Mouse (Mus musculus): ENCODE measurements around the gene Cadm4. TPM values are rescaled to one million over a fixed set of nuclear protein-coding genes. Genes with fewer than 3 reads are reported as not detected.
"Not testable (repeated sequence)": the region's sequence is repeated elsewhere in the genome, so short reads cannot be mapped to it uniquely, and the experiment has no call there.

Cadm4 gene
- total and polyA plus RNA-seq, 2 experiments from 2014 or later = 102 to 412 TPM

DNA sequence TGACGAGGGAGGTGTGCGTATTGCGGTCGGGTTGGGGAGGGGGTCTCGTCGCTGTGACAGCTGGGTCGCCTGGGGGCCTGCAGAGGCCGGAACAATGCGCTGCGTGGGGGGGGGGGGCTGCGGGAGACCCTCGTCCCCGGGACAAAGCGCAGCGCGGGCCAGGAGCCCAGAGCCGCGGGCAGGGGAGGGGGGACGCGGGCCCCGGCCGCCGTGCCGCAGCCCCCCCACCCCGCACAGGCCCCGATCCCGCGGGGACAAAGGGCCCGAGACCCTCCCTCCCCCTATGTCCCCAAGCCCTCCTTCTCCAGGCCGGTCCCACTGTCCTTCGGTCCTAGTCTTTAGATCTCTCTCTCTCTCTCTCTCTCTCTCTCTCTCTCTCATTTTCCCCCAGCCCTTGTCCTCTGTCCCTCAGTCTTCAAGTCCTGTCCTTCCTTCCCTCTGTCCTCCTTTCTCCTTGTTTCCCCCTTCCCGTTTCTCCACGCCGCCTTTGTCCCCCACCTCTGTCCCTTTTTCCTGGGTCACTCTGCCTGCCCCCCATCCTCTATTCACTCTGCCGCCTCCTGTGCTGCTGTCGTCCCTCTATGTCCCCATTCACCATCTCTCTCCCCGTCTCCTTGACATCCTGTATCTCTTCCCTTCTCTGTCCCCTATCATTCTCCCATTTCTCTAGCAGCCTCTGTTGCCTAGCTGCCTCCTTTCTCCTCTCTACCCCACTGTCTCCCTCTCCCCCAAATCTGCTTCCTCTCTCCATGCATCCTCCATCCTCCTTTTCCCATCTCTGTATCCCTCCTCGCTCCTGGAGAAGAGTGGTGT, 591 bp downstream of the Cadm4 start:
- DNase-seq (no peak), ATAC-seq (peak; percentile 21; the same call in 1 of the 2 replicates)
- peak overlapping the region; percentile 76 for H3K4me3 ChIP-seq (ENCODE audit: low read depth, low read length)
- WGBS = 3% methylated on average over 28 of the region's 38 CpGs
- H3K4me2 ChIP-seq (ENCODE audit: low read depth) = peak overlapping the region; percentile 77
- peak overlapping the region; percentile 87 for H3K9ac ChIP-seq
- no peaks in the 10 kb centered on the region for H3K36me3 ChIP-seq (ENCODE audit: insufficient read depth)
- peak overlapping the region; percentile 89 for H3K27ac ChIP-seq (ENCODE audit: low read depth, low read length)
- no peaks in the 10 kb centered on the region for H3K9me3 ChIP-seq (ENCODE audit: low read length)
- no peaks in the 10 kb centered on the region for H3K27me3 ChIP-seq (ENCODE audit: insufficient read depth, low read length)
- peaks cover 32% of the 10 kb centered on the region for H3K4me1 ChIP-seq (ENCODE audit: insufficient read depth)
- no peak for TF ChIP-seq CTCF (IDR thresholded peaks at IDR 0.05; ENCODE audit: low read depth)

DNA sequence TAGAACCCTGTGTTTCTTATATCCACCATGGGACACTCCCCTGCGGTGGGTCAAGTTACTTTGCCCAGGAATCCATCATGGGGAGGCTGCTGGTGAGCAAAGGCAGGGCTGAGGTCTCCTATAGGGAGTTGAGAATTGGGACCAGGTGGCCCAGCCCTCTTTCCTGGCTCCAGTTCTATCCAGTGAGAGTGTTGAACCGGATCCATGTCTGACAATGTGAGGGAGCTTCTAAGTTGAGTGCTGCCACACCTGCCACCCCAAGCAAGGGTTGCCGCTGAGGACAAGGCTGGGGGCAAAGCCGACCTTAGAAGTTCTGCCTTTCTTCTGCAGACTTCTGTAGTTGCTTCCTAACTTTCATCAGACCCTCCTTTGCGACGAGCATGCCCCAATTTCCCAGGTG, 1.5 kb downstream of the Cadm4 start:
- DNase-seq; H3K27ac ChIP-seq (ENCODE audit: low read depth, low read length); H3K9me3 ChIP-seq (ENCODE audit: low read length); H3K36me3 ChIP-seq (ENCODE audit: insufficient read depth); H3K27me3 ChIP-seq (ENCODE audit: insufficient read depth, low read length); ATAC-seq: not testable (repeated sequence)
- Histone ChIP-seq H3K4me1 (ENCODE audit: insufficient read depth) (peaks cover 32% of the 10 kb centered on the region), H3K9ac (peak overlapping the region; percentile 87), H3K4me3 (ENCODE audit: low read depth, low read length) (peak overlapping the region; percentile 76), H3K4me2 (ENCODE audit: low read depth) (peak overlapping the region; percentile 77)
- WGBS = 54% methylated on average over 6 of the region's 6 CpGs

DNA sequence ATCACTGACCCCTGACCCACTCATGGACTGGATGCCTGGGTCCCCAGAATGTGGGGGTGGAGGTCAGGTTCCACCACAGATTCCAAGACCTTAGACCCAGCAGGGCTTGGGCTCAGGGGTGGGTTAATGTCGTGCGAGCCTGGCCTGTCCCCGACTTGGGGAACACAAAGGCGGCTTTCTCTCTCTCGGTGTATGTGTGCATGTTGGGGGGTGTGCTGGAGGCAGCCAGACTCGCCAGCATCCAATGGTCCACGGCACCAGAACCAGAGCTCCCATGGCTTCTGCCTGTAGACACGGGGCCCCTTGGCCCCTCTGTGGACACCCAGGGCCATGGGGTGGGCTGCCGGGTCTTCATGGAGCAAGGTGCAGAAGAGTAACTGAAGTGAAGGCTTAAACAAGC, 3.7 kb downstream of the Cadm4 start:
- Histone ChIP-seq H3K4me1 (ENCODE audit: insufficient read depth) (peaks cover 30% of the 10 kb centered on the region), H3K4me3 (ENCODE audit: low read depth, low read length) (peak overlapping the region; percentile 28), H3K4me2 (ENCODE audit: low read depth) (peak overlapping the region; percentile 55), H3K36me3 (ENCODE audit: insufficient read depth) (no peaks in the 10 kb centered on the region), H3K27ac (ENCODE audit: low read depth, low read length) (peak overlapping the region; percentile 80; the same call in 1 of the 2 replicates), H3K9me3 (ENCODE audit: low read length) (no peaks in the 10 kb centered on the region), H3K27me3 (ENCODE audit: insufficient read depth, low read length) (no peaks in the 10 kb centered on the region), H3K9ac (0 out of 2 replicates have a peak overlapping the region, but pooled peaks have one; percentile 11)
- DNase-seq (no peak), ATAC-seq (no peak)
- no peak for TF ChIP-seq CTCF (IDR thresholded peaks at IDR 0.05; ENCODE audit: low read depth)
- 64% methylated on average over 9 of the region's 9 CpGs for WGBS

DNA sequence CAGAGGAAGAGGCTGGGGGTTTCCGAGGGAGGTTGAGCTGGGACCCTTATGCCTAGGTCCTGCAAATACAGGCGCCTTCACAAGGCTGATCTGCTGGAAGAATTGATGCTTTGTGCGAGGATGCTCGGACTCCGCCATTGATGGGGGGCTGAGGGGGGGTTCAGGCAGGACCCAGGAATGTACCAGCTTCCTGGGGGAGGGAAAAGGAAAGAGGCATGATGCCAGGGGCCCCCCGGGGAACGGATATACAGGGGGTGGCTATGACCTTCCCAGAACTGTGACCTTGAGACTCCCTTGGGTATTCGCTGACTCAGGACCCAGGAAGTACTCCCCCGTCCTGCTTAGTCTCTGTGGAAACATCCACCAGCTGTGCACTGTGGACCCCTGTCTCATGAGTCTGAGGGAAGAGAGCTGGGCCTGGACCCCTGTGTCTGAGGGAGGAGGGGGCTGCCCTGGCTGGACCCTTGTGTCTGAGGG, 4.9 kb downstream of the Cadm4 start:
- Histone ChIP-seq H3K36me3 (ENCODE audit: insufficient read depth) (no peaks in the 10 kb centered on the region), H3K9me3 (ENCODE audit: low read length) (no peaks in the 10 kb centered on the region), H3K9ac (peak overlapping the region; percentile 55), H3K27ac (ENCODE audit: low read depth, low read length) (peak overlapping the region; percentile 80), H3K27me3 (ENCODE audit: insufficient read depth, low read length) (no peaks in the 10 kb centered on the region), H3K4me1 (ENCODE audit: insufficient read depth) (peaks cover 23% of the 10 kb centered on the region), H3K4me3 (ENCODE audit: low read depth, low read length) (peak overlapping the region; percentile 28), H3K4me2 (ENCODE audit: low read depth) (peak overlapping the region; percentile 55)
- peak; percentile 50 for DNase-seq
- peak; percentile 61 for ATAC-seq
- TF ChIP-seq CTCF (IDR thresholded peaks at IDR 0.05; ENCODE audit: low read depth) = no peak
- 29% methylated on average over 9 of the region's 9 CpGs for WGBS

DNA sequence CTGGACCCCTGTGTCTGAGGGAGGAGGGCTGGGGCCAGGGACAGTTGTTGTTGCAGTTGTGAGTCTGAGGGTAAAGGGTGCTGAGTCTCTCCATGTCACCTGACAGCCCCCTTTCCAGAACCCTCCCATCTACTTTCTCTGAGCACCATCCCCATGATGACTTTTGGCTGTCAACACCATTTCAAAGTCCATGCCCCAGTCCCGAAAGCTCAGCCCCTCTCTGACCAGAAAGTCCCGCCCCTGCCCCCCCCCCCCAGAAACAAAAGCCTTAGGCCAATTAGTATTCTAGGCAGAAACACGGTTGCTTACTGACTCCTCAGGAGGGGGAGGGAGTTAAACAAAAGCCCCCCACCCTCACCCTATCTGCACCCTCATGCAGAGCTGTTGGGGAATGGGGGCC, 5.6 kb downstream of the Cadm4 start:
- peak overlapping the region; percentile 55; the same call in 1 of the 2 replicates for H3K9ac ChIP-seq
- H3K4me2 ChIP-seq (ENCODE audit: low read depth) = peak overlapping the region; percentile 55
- peaks cover 23% of the 10 kb centered on the region for H3K4me1 ChIP-seq (ENCODE audit: insufficient read depth)
- no peak overlapping the region for H3K4me3 ChIP-seq (ENCODE audit: low read depth, low read length)
- peak overlapping the region; percentile 80 for H3K27ac ChIP-seq (ENCODE audit: low read depth, low read length)
- DNase-seq (no peak), ATAC-seq (no peak)
- H3K27me3 ChIP-seq (ENCODE audit: insufficient read depth, low read length) = no peaks in the 10 kb centered on the region
- no peak for TF ChIP-seq CTCF (IDR thresholded peaks at IDR 0.05; ENCODE audit: low read depth)
- WGBS = 19% methylated on average over 3 of the region's 3 CpGs
- H3K36me3 ChIP-seq (ENCODE audit: insufficient read depth) = no peaks in the 10 kb centered on the region
- H3K9me3 ChIP-seq (ENCODE audit: low read length) = no peaks in the 10 kb centered on the region

DNA sequence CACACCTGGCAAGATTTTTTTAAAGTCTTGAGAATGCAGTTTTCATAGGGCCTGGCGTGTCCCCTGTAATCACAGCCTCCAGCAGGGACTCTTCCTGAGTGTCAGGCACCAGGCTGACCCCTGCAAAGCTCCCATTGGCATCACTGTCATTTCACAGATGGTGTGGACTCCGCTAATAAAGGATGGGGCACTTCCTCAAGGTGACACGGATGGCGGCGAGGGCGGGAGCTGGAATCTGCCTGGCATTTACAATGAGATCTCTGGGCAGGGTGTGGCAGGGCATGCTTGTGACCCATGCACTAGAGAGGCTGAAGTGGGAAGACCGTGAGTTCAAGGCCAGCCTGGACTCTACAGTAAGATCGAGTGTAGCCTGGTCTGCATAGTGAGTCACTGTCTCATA, 6.5 kb downstream of the Cadm4 start:
- ATAC-seq = no peak
- peaks cover 23% of the 10 kb centered on the region for H3K4me1 ChIP-seq (ENCODE audit: insufficient read depth)
- DNase-seq = no peak
- H3K9ac ChIP-seq = no peak overlapping the region
- no peak overlapping the region for H3K4me3 ChIP-seq (ENCODE audit: low read depth, low read length)
- WGBS = 84% methylated on average over 8 of the region's 8 CpGs
- no peak for TF ChIP-seq CTCF (IDR thresholded peaks at IDR 0.05; ENCODE audit: low read depth)
- H3K9me3 ChIP-seq (ENCODE audit: low read length) = no peaks in the 10 kb centered on the region
- H3K27ac ChIP-seq (ENCODE audit: low read depth, low read length) = peak overlapping the region; percentile 29; the same call in 1 of the 2 replicates
- no peak overlapping the region for H3K4me2 ChIP-seq (ENCODE audit: low read depth)
- no peaks in the 10 kb centered on the region for H3K36me3 ChIP-seq (ENCODE audit: insufficient read depth)
- no peaks in the 10 kb centered on the region for H3K27me3 ChIP-seq (ENCODE audit: insufficient read depth, low read length)

DNA sequence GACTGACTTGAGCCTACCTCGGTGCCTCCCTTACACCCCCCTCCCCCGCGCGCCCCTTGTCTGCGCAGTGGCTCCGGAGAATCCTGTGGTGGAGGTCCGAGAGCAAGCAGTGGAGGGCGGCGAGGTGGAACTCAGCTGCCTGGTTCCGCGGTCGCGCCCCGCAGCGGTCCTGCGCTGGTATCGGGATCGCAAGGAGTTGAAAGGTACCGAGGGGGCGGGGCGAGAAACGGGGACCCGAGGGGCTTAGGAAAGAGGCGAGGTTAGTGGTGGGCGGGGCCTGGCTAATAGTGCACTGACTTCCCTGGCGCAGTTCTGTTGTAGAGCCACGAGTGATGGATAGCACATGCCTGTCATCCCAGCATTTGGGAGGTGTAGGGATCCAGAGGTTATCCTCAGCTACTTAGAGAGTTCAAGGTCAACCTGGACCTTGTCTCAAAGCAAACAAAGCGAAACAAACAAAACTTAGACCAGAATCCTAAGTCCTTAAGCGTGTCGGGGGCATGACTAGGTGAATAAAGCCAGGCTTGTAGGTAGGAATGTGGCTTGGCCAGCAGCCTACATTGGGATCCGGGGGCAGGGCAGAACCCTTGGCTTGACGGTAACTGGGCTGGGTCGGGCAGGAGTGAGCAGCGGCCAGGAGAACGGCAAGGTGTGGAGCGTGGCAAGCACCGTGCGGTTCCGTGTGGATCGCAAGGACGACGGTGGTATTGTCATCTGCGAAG, 18.2 kb downstream of the Cadm4 start:
- Histone ChIP-seq H3K9ac (no peak overlapping the region; the same call in 1 of the 2 replicates), H3K27me3 (ENCODE audit: insufficient read depth, low read length) (no peaks in the 10 kb centered on the region), H3K36me3 (ENCODE audit: insufficient read depth) (peaks cover 43% of the 10 kb centered on the region), H3K27ac (ENCODE audit: low read depth, low read length) (no peak overlapping the region), H3K9me3 (ENCODE audit: low read length) (no peaks in the 10 kb centered on the region), H3K4me3 (ENCODE audit: low read depth, low read length) (no peak overlapping the region), H3K4me2 (ENCODE audit: low read depth) (no peak overlapping the region; the same call in 1 of the 2 replicates), H3K4me1 (ENCODE audit: insufficient read depth) (no peaks in the 10 kb centered on the region)
- no peak for TF ChIP-seq CTCF (IDR thresholded peaks at IDR 0.05; ENCODE audit: low read depth)
- 26% methylated on average over 43 of the region's 43 CpGs for WGBS
- ATAC-seq (no peak), DNase-seq (no peak)
